Mouse (Mus musculus): ENCODE results near the gene Gm20683.

The Gm20683 gene

GRCm38 (mm10) chr17:25839455-25840235 lies 1.9 kb downstream of the Gm20683 start:
- no peak for DNase-seq

GRCm38 (mm10) chr17:25838904-25839303 lies 2.7 kb downstream of the Gm20683 start:
- DNase-seq = no peak

- no peak for DNase-seq
These were observed 4.0 kb downstream of the Gm20683 start for GRCm38 (mm10) chr17:25837533-25837932.

GRCm38 (mm10) chr17:25837076-25837410 lies 4.5 kb downstream of the Gm20683 start, which contains the start of gene Rhbdl1:
Gene Rhbdl1, minus strand, starts transcription at chr17:25837295.
- peak; percentile 63 for DNase-seq

- DNase-seq = no peak
These were observed 5.0 kb downstream of the Gm20683 start for GRCm38 (mm10) chr17:25836397-25837075.

GRCm38 (mm10) chr17:25835816-25836215 lies 5.7 kb downstream of the Gm20683 start:
- DNase-seq = no peak

- no peak for DNase-seq
These were observed 6.3 kb downstream of the Gm20683 start for GRCm38 (mm10) chr17:25835301-25835700.

- DNase-seq = no peak
These were observed 6.9 kb downstream of the Gm20683 start for GRCm38 (mm10) chr17:25834595-25835222.

GRCm38 (mm10) chr17:25833961-25834594 lies 7.5 kb downstream of the Gm20683 start:
- no peak for DNase-seq

GRCm38 (mm10) chr17:25833291-25833663 lies 8.3 kb downstream of the Gm20683 start, which contains the start of gene Stub1:
Gene Stub1, minus strand, starts transcription at chr17:25833404.
- DNase-seq = peak; percentile 69

- peak; percentile 98 for DNase-seq
These were observed 8.9 kb downstream of the Gm20683 start for GRCm38 (mm10) chr17:25832436-25833290.

GRCm38 (mm10) chr17:25831451-25832281 lies 9.9 kb downstream of the Gm20683 start:
- DNase-seq = no peak

GRCm38 (mm10) chr17:25830806-25831431 lies 10.6 kb downstream of the Gm20683 start:
- no peak for DNase-seq

- no peak for DNase-seq
These were observed 11.3 kb downstream of the Gm20683 start for GRCm38 (mm10) chr17:25830200-25830753.

- DNase-seq = no peak
These were observed 12.0 kb downstream of the Gm20683 start for GRCm38 (mm10) chr17:25829558-25830017.

- DNase-seq = peak; percentile 81
These were observed 12.6 kb downstream of the Gm20683 start, which contains the start of gene Jmjd8 for GRCm38 (mm10) chr17:25828712-25829557. Gene Jmjd8, plus strand, starts transcription at chr17:25828867.

GRCm38 (mm10) chr17:25828223-25828594 lies 13.4 kb downstream of the Gm20683 start:
- peak; percentile 43 for DNase-seq

GRCm38 (mm10) chr17:25827546-25828222 lies 13.9 kb downstream of the Gm20683 start:
- no peak for DNase-seq

GRCm38 (mm10) chr17:25827011-25827410 lies 14.6 kb downstream of the Gm20683 start:
- DNase-seq = no peak
